In genomic region chr4:55480322-55480767, GRCm38 (mm10) we compare ENCODE assay signal across 8 mouse cellular contexts. TPM values are rescaled to one million over a fixed set of nuclear protein-coding genes. Genes with fewer than 3 reads are reported as not detected.
DNase-seq lines count a peak whose midpoint lies in the region; ATAC-seq lines count a peak whose summit lies in the region.

No protein-coding gene starts in this region.

- H3K4me1 ChIP-seq in embryonic facial prominence, embryonic 11.5 days (ENCODE audit: control insufficient read depth, insufficient read depth, low read length), result no peaks in the 10 kb centered on the region
- H3K4me1 ChIP-seq in midbrain, embryonic 11.5 days (ENCODE audit: control insufficient read depth, insufficient read depth, low read length), result peaks cover 3% of the 10 kb centered on the region; the same call in 1 of the 2 replicates

- 13% methylated on average over 25 of the region's 25 CpGs for WGBS in embryonic facial prominence, embryonic 11.5 days
- WGBS in midbrain, embryonic 11.5 days, result 18% methylated on average over 25 of the region's 25 CpGs

- intact Hi-C loops in left cerebral cortex, postnatal 4 days (cut with DNase I), result no loop called here

- ATAC-seq in embryonic facial prominence, embryonic 11.5 days (replicated peaks; ENCODE audit: insufficient number of reproducible peaks, low FRiP score, low TSS enrichment, low read depth), result peak; percentile 68
- peak; percentile 64 for ATAC-seq in midbrain, embryonic 11.5 days (ENCODE audit: low FRiP score)

- H3K4me3 ChIP-seq in embryonic facial prominence, embryonic 11.5 days (ENCODE audit: low read depth, low read length), result peak overlapping the region; percentile 17; the same call in 1 of the 2 replicates
- peak overlapping the region; percentile 18; the same call in 1 of the 2 replicates for H3K4me3 ChIP-seq in midbrain, embryonic 11.5 days (ENCODE audit: low read depth, low read length)

- no peaks in the 10 kb centered on the region for H3K36me3 ChIP-seq in embryonic facial prominence, embryonic 11.5 days (replicated peaks; ENCODE audit: control insufficient read depth, insufficient read depth, low read depth, low read length)
- H3K36me3 ChIP-seq in midbrain, embryonic 11.5 days (ENCODE audit: control insufficient read depth, insufficient read depth, low read length), result no peaks in the 10 kb centered on the region

- H3K9ac ChIP-seq in embryonic facial prominence, embryonic 11.5 days (replicated peaks; ENCODE audit: low read length), result no peak overlapping the region; the same call in 1 of the 2 replicates
- peak overlapping the region; percentile 52 for H3K9ac ChIP-seq in midbrain, embryonic 11.5 days (ENCODE audit: low read length)

- no peaks in the 10 kb centered on the region for H3K27me3 ChIP-seq in embryonic facial prominence, embryonic 11.5 days (ENCODE audit: control insufficient read depth, insufficient read depth, low read length)
- no peaks in the 10 kb centered on the region for H3K27me3 ChIP-seq in midbrain, embryonic 11.5 days (ENCODE audit: control insufficient read depth, insufficient read depth, low read length)

- peak overlapping the region; percentile 50 for H3K4me2 ChIP-seq in embryonic facial prominence, embryonic 11.5 days (ENCODE audit: low read depth, low read length)
- peak overlapping the region; percentile 46 for H3K4me2 ChIP-seq in midbrain, embryonic 11.5 days

- no peaks in the 10 kb centered on the region for H3K9me3 ChIP-seq in embryonic facial prominence, embryonic 11.5 days (replicated peaks; ENCODE audit: control insufficient read depth, low read length)
- H3K9me3 ChIP-seq in midbrain, embryonic 11.5 days (ENCODE audit: control insufficient read depth, low read length), result no peaks in the 10 kb centered on the region

- DNase-seq in adrenal gland, postnatal 25 days, result peak; percentile 78
- peak; percentile 88 for DNase-seq in embryonic facial prominence, embryonic 11.5 days (ENCODE audit: low spot score)
- peak; percentile 34 for DNase-seq in heart, adult 8-10 months (ENCODE audit: low spot score)
- peak; percentile 70 for DNase-seq in kidney, adult 18-20 months
- DNase-seq in left cerebral cortex, postnatal 4 days, result peak; percentile 82
- DNase-seq in midbrain, embryonic 11.5 days (ENCODE audit: low spot score, missing footprints), result peak; percentile 100
- peak; percentile 88 for DNase-seq in right cerebral cortex, postnatal 4 days
- DNase-seq in yolk sac, embryonic 10.5 days (ENCODE audit: low spot score), result peak; percentile 66

- no peak overlapping the region for H3K27ac ChIP-seq in embryonic facial prominence, embryonic 11.5 days (replicated peaks; ENCODE audit: low read depth, low read length)
- H3K27ac ChIP-seq in midbrain, embryonic 11.5 days (ENCODE audit: low read depth, low read length), result no peak overlapping the region

RNA-seq across cellular contexts. Expression of gene Klf4, which starts 51.9 kb away (rescaled TPM):
- 6.7 and 8.7 TPM in 2 replicates for total RNA-seq in adrenal gland, postnatal 25 days (2021)
- polyA plus RNA-seq in embryonic facial prominence, embryonic 11.5 days (2014; fragmentation: Nextera tagmentation; extraction: Ambion mirVana), result 5.7 and 6.6 TPM in 2 replicates
- 10 to 100 TPM; 21.7 to 39.9 (median 27.1) TPM for total RNA-seq in heart, adult 8-10 months (2022)
- total RNA-seq in left cerebral cortex, postnatal 4 days (2021), result 1 to 10 TPM; 5.1 to 5.8 TPM
- 1.7 and 1.9 TPM in 2 replicates for polyA plus RNA-seq in midbrain, embryonic 11.5 days (2014; fragmentation: Nextera tagmentation; extraction: Ambion mirVana)

Comparison
In these comparisons a context has a peak if more than half of its experiments do, and no peak if none do; other contexts are left out.
1. DNase-seq: peak in every context shown above with its lines; median percentile 100 in midbrain, embryonic 11.5 days; 88 in embryonic facial prominence, embryonic 11.5 days; 88 in right cerebral cortex, postnatal 4 days; 82 in left cerebral cortex, postnatal 4 days; 78 in adrenal gland, postnatal 25 days; 70 in kidney, adult 18-20 months; 66 in yolk sac, embryonic 10.5 days; 34 in heart, adult 8-10 months.